Mouse (Mus musculus): ENCODE measurements around the gene Olfr1437.
"Not testable (repeated sequence)": the region's sequence is repeated elsewhere in the genome, so short reads cannot be mapped to it uniquely, and the experiment has no call there.

Gene Olfr1437

DNA sequence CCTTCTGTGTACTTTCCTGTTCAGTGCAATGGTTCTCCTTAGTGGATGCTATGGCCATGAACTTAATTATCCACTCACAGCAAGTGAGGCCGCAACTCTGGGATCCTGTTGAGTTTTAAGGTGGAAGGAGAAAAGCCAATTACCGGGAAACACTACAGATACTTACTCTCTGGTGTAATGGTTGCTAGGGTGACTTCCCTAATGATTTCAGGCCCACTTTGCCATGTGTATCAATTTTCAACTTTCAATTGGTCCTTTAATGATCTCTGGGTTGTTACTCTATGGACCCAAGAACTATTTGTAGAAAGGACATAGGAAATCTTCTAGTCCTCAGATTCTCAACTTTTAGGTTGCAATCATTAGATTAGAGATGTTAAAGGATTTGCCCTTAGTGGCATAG lies at the start of gene Olfr1437:
Gene Olfr1437, minus strand, starts transcription at position 101 of the 400 bp plus-strand sequence.
- in situ Hi-C loops (cut with MboI; ENCODE audit: unreplicated experiment in 2 of 2): no loop called here

- in situ Hi-C loops (cut with MboI; ENCODE audit: unreplicated experiment in 2 of 2): no loop called here
These were observed 49.6 kb upstream of the Olfr1437 start for GRCm38 (mm10) chr19:12374465-12375025.

- in situ Hi-C loops (cut with MboI; ENCODE audit: unreplicated experiment in 2 of 2): no loop called here
These were observed 48.1 kb upstream of the Olfr1437 start for GRCm38 (mm10) chr19:12373004-12373403.

- in situ Hi-C loops (cut with MboI; ENCODE audit: unreplicated experiment in 2 of 2): no loop called here
These were observed 10.9 kb upstream of the Olfr1437 start, which contains the start of gene Olfr1438-ps1 for GRCm38 (mm10) chr19:12335810-12336209. TSS of gene Olfr1438-ps1 (minus strand) at chr19:12335910.

DNA sequence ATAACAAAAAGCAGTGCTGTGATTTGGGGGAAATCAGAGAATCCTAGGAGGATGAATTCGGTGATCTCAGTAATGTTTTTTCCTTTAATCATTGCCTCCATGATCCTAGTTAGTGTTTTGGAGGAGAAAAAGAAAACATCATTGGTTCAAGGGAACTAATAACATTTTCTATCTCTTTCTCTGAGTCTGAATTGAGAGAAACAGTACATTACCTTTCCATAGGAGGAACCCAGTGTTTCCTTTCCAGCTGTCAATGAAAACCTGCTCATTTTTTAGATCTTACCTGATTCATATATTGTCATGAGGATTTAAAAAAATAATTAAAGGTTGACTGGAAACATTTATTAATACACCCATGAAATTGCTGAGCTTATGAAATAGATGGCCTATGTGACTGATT lies 25.9 kb downstream of the Olfr1437 start, which contains the start of gene Olfr1436:
Gene Olfr1436, minus strand, starts transcription at position 101 of the 400 bp plus-strand sequence.
- in situ Hi-C loops (cut with MboI; ENCODE audit: unreplicated experiment in 2 of 2): not testable (repeated sequence)

DNA sequence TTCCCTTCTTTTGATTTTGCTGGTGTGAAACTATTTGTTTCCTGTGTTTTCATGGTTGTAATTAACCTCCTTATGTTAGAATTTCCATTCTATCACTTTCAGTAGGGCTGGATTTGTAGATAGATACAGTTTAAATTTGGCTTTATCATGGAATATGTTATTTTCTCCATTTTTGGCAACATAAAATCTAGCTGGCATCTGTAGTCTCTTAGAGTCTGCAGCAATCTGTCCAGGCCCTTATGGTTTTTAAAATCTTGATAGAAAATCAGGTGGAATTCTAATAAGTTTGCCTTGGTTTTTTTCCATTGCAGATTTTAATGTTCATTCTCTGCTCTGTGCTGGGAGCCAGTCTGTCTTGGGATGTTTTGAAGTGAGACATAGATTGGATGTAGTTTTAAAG lies 31.9 kb downstream of the Olfr1437 start:
- in situ Hi-C loops (cut with MboI; ENCODE audit: unreplicated experiment in 2 of 2): no loop called here

- in situ Hi-C loops (cut with MboI; ENCODE audit: unreplicated experiment in 2 of 2): no loop called here
These were observed 45.3 kb downstream of the Olfr1437 start, which contains the start of gene Olfr1434 for GRCm38 (mm10) chr19:12279554-12279953. TSS of gene Olfr1434 (plus strand) at chr19:12279854.
